Mouse (Mus musculus): ENCODE measurements around the gene Pcnx.

- TF ChIP-seq POLR2A (IDR thresholded peaks at IDR 0.05; ENCODE audit: low read depth, low read length) = no peak
- no peak for TF ChIP-seq CTCF (IDR thresholded peaks at IDR 0.05; ENCODE audit: borderline replicate concordance, insufficient read depth, low read length)
These were observed 74.7 kb downstream of the Pcnx start for GRCm38 (mm10) chr12:81934510-81934909.
